Mouse (Mus musculus): ENCODE results near the gene Fam81a.

Gene Fam81a

DNA sequence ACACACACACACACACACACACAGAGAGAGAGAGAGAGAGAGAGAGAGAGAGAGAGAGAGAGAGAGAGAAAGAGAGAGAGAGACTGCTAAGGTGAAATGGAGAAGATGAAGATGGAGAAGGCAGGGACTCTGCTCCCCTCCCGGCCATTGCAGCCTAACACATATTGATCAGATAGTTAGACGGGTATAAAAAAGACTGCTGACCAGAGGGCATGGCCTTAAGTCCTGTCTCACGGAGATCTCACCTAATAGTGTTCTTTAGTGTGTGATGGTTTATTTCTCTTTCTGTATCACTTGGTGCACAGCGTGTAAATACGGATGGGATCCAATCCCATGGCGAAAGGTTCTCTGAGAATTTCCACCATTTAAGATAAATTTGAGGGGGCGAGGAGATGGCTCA lies at the start of gene Fam81a:
TSS of gene Fam81a (minus strand) at position 101 of the 400 bp plus-strand sequence.
- in situ Hi-C loops (cut with MseI, MboI) = no loop called here

DNA sequence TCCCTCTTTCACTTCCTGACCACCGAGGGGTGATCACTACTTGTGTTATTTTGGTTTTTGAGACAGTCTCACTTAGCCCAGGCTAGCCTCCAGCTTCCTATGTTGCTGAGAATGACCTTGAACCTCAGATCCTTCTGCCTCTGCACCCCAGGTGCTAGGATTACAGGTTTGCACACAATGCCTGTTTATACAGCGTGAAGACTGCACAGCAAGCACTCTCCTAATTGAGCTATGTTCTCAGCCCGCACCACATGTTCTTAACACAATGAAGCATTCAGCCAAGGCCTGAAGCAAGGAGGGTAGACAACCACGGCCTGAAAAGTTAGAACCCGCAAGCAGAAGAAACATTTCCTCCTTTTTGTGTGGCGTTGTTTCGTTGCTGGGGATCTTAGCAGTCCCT lies 40.3 kb upstream of the Fam81a start:
- in situ Hi-C loops (cut with MseI, MboI) = no loop called here

GRCm38 (mm10) chr9:70181719-70182118 lies 39.4 kb upstream of the Fam81a start:
- in situ Hi-C loops (cut with MseI, MboI) = no loop called here

GRCm38 (mm10) chr9:70176291-70176690 lies 33.9 kb upstream of the Fam81a start:
- in situ Hi-C loops (cut with MseI, MboI) = no loop called here

GRCm38 (mm10) chr9:70174896-70175295 lies 32.5 kb upstream of the Fam81a start:
- in situ Hi-C loops (cut with MseI, MboI) = no loop called here

DNA sequence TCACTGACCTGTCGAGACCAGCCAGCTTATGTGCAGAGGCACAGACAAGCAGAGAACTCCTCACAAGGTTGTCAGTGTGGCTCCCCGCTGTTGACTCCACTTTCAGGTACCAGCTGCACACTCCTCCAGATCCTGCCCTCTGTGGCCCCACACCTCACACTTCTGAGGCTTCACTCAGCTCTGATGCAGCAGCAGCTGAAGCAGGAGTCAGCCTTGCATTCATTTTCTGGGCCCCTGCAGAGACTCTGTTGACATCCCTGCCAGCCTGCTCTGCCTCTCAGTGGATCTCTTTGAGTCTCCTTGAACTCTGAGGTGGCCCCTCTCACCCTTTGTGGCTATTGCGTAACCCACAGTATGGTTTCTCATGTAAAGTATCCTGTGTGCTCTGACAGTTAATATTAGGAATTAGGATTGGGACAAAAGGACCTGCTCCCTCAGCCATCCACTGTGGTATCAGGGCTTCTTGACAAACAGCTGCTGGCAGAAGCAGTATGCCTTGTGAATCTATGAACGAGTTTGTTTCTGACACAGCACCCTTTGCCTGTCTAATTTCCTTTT lies 32.0 kb upstream of the Fam81a start:
- in situ Hi-C loops (cut with MseI, MboI) = no loop called here

DNA sequence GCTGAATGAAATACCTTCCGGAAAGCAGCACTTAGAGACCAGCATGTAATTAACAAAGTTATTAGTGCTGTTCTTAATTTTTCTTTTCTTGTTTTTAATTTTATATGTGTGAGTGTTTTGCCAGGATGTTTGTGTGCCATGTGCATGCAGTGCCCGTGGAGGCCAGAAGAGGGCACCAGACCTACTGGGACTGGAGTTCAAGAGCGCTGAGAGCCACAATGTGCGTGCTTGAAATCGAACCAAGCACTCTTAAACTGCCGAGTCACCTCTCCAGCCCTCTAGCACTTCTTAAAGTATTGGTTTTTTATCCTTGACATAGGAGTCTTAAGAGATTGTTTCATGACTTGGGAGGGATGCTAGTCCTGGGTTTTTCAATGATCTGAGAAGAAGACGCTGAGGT lies 26.6 kb upstream of the Fam81a start:
- in situ Hi-C loops (cut with MseI, MboI) = no loop called here

GRCm38 (mm10) chr9:70160071-70160470 lies 17.7 kb upstream of the Fam81a start:
- in situ Hi-C loops (cut with MseI, MboI) = no loop called here

GRCm38 (mm10) chr9:70147618-70148017 lies 5.3 kb upstream of the Fam81a start:
- in situ Hi-C loops (cut with MseI, MboI) = no loop called here

DNA sequence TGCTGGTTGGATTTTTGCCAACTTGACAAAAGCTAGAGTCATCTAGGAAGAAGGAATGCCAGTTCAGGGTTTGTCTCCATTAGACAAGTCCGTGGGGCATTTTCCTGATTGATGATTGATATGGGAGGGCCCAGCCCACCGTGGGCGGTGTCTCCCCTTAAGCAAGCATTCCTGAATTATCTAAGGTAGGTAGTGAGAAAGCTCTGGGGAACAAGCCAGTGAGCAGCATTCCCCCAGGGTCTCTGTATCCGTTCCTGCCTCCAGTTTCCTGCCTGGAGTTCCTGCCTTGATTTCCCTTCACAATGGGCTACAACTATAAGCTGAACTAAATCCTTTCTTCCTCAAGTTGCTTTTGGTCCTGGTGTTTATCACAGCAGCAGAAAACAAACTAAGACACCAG lies 3.1 kb upstream of the Fam81a start:
- in situ Hi-C loops (cut with MseI, MboI) = no loop called here

- in situ Hi-C loops (cut with MseI, MboI) = no loop called here
Observed at GRCm38 (mm10) chr9:70143326-70143725, 966 bp upstream of the Fam81a start.

DNA sequence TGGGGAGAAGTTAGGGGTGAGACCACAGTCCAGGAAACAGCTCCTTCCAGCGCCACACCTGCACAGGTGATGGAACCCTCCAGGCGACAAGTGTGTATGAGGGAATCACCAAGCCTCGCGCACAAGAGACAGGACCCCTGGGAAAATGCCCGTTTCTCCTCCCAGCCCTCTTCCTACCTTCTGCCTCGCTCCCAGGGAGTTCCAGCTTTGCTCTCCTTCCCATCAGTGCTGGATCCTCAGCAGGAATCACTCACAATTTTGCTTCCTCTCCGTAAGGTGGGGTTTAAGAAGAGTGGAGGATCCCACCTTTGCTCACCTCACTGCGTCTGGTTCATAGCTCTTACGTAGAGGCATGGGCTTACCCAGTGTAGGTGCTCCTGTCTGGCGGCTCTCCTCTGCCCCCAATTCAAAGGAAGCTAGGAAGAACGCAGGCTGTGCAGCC lies 454 bp downstream of the Fam81a start:
- in situ Hi-C loops (cut with MseI, MboI) = no loop called here

- in situ Hi-C loops (cut with MseI, MboI) = no loop called here
Observed at GRCm38 (mm10) chr9:70140871-70141796, 1.2 kb downstream of the Fam81a start.

DNA sequence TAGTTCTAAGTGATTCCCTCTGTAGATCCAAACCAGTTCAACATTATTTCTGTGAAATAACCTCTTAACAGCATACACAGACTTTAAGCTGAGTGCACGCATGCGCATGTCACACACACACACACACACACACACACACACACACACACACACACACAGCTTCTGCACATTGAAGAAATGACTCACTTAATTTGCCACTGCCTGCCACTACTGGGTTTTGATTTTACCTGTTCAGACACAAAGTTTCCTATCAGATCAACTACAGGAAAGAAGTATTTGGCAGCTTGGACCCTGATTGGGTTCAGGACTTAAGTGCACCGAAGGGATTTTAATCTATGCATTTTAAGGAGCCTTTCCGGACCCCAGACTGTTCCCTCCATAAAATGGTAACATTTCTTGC lies 2.0 kb downstream of the Fam81a start:
- in situ Hi-C loops (cut with MseI, MboI) = no loop called here

DNA sequence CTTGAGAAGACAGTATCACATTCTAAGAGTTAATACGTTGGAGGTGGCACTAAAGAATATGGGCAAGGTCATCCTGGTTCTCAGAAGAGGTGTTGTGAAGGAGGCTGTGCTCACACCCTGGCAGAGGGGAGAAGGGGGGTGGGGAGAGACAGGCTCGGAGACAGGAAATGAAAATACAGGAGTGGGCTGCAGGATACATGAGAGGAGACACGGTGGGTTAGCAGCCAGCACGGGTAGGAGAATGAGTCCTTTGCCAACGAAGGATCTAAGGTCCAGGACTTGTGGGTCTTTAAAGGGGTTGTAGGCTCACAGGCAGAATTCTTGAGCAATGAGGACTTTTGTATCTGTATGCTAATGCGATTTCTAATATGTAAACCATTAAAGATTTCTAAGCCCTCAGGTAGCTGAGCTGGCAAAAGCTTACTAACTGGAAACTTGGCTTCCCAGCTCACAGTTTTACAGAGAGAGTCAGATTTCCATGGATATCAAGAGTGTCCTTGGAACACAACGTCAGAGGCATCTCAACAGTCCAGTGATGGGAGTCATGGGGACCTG lies 3.0 kb downstream of the Fam81a start:
- in situ Hi-C loops (cut with MseI, MboI) = no loop called here

DNA sequence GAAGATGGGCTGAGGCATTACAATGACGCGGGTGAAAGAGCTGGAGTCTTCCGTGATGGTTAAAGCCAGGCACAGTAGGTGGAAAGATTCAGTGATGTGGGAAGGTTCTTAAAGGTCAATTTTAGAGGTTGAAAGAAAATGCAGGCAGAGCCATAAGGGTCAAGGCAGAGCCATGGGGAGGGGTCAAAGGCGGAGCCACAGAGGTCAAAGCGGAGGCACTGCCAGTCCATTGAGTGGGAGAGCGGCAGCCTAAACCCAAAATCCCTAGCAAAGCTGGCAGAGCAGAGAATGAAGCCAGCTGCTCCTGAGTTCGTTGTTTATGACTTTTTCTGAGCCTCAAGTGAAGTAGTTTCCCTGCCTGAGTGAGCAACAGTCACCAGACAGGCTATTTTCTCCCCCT lies 3.8 kb downstream of the Fam81a start:
- in situ Hi-C loops (cut with MseI, MboI) = no loop called here

- in situ Hi-C loops (cut with MseI, MboI) = no loop called here
Observed at GRCm38 (mm10) chr9:70137991-70138390, 4.4 kb downstream of the Fam81a start.

GRCm38 (mm10) chr9:70135186-70135585 lies 7.2 kb downstream of the Fam81a start:
- in situ Hi-C loops (cut with MseI, MboI) = no loop called here

DNA sequence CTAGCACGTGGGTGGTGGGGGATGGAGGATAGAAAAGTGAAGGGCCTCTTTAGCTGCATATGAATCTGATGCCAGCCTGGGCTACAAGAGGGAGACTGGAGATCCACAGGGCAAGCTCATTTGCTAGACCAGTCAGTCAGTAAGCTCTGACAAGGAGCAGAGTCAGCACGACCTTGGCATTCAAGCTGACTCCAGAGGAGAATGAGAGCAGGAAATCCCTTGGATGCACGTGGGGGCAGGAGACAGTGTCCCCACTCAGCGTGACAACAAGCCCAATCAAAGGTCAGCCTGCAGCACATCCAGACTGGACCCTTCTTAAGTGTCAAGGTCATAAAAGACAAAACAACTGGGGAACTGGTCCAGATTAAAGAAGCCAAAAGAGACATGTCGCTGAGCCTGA lies 7.6 kb downstream of the Fam81a start:
- in situ Hi-C loops (cut with MseI, MboI) = no loop called here

DNA sequence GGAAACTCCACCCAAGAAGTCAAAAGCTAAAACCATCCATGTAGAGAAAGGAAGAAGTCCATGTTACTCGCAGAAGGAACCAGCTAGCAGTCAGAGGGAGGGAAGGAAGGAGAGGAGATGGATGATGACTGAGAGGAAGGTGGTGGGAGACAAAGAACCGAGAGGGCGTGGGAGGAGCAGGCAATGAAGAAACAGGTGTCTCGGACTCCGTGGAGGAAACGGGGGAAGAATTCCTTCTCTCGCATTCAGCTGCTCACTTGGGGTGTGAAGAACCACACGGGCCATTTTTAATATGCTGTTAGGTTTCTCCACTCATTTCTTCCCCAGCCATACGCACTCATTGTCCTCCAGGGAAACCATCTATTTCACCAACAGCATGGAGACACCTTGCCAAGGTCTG lies 8.1 kb downstream of the Fam81a start:
- in situ Hi-C loops (cut with MseI, MboI) = no loop called here

DNA sequence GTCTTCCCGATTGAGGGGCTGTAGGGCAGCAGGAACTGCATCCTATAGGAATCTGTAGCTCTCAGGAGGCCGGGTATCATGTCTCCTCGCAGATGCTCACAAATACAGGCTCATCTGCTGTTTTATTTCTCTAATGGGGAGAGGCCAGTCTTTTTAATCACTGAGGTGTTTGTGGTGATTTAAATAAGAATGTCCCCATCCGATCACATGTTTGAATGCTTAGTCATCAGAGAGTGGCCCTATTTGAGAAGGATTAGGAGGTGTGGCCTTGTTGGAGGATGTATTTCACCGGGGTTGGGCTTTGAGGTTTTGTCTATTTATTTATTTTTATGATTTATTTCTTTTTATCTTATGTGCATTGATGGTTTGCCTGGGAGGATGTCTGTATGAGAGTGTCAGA lies 11.6 kb downstream of the Fam81a start:
- in situ Hi-C loops (cut with MseI, MboI) = no loop called here

DNA sequence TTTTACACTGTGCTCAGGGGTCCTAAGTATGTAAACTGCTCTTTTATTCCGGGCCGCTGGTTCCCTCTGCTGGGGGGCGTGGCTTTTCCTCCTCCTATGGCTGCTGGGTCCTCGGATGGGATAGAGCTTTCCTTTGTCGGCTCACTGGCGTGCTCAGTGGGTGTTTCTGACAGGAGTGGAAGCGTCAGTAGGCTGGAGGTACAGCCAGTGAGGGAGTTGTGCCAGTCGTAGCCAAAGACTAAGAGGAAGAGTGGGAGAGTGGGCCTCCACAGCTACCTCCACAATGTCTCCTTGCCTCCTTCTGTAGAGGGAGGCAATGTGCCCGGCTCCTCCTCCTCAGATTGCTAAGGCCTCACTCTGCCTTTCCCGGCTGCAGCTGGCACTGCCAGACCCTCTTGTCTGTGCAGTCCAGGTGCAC lies 30.5 kb downstream of the Fam81a start:
- in situ Hi-C loops (cut with MseI, MboI) = no loop called here

DNA sequence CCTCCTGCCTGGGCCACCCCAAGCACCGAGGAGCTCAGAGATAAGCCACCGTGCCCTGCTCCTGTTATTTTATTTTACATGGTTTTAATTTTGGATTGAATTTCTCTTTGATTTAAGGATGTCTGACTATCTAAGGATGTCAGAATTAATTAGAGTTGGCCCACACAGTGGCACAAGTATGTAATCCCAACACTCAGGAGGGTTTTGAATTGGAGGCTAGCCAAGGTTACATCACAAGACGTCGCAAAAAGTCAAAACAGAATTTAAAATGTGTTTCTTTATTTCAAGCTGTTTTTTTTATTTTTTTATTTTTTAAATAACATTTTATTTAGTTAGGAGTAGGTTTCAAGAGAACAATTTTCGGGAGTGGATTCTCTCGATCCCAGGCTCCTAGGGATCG lies 31.5 kb downstream of the Fam81a start:
- in situ Hi-C loops (cut with MseI, MboI) = no loop called here
